Mouse (Mus musculus) layer of hippocampus, adult 6 months (tissue): ENCODE data around the gene Gpx3. TPM values are rescaled to one million over a fixed set of nuclear protein-coding genes. Genes with fewer than 3 reads are reported as not detected.

Experiments used
- long read RNA-seq, 2 experiments: library from polyadenylated mRNA; unstranded; transcript quantifications; one replicate each; pipeline ENCODE4 v2.0.0; 2019 to 2020
- polyA plus RNA-seq: library from polyadenylated mRNA; unstranded; fragments of <200 nt; fragmentation: Nextera tagmentation; gene quantifications from 2 replicates; pipeline ENCODE4 v1.2.3, GENCODE M21; 2021

Gene Gpx3
- polyA plus RNA-seq: 12.6 and 23.7 TPM in 2 replicates
- long read RNA-seq, experiment 1, partial matches to known transcripts: 0 of 4 reads
- long read RNA-seq, experiment 1, other reads (novel, unspliced or antisense): 0 of 4 reads
- long read RNA-seq, experiment 2, transcript Gpx3-201 (5 exons, 1,594 nt): major isoform, 52 of 55 reads
- long read RNA-seq, experiment 2, partial matches to known transcripts: 1 of 55 reads
- long read RNA-seq, experiment 2, other reads (novel, unspliced or antisense): 1 of 55 reads

DNA sequence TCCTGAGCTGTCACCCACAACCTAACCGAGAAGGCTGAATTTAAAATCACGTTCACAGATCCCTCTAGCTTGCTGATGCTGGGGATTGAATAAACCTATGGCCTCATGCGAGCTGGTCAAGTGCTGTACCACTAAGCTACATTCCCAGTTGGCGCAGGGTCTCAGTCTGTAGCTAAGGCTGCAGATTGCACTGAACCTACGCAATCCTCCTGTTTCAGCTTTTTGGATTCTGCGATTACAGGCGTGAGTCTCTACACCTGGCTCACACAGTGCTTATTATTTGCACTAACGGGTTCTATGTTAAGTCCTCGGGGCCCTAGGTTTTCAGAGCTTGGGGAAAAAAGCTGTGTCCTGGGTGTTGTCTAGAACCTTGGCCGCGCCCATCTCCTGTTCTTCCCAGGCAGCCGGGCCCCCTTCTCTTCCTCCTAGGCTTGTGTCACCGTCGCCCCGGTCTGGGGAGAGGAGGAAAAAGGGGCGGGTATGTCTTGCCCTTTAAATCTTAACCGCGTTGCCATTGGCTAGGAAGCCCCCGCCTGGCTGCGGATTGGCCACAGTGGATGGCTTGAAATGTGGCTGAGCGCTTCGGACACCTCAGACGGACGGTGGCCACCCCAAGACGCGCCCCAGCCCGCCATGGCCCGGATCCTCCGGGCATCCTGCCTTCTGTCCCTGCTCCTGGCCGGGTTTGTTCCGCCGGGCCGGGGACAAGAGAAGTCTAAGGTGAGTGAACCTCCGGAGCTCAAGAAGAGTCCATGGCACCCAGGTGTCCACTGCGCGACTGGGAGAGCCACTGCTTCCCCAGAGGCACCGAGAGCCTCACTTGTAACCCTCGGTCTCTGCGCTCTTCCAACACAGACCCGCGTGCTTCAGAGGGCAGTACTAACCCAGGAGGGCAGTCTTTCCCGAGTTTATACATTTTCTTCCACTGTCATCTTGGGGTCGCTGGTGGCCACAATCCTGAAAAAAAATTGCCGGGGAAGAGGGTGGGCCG, at the start of gene Gpx3:
TSS of gene Gpx3 (plus strand) at position 121 of the 991 bp plus-strand sequence.

DNA sequence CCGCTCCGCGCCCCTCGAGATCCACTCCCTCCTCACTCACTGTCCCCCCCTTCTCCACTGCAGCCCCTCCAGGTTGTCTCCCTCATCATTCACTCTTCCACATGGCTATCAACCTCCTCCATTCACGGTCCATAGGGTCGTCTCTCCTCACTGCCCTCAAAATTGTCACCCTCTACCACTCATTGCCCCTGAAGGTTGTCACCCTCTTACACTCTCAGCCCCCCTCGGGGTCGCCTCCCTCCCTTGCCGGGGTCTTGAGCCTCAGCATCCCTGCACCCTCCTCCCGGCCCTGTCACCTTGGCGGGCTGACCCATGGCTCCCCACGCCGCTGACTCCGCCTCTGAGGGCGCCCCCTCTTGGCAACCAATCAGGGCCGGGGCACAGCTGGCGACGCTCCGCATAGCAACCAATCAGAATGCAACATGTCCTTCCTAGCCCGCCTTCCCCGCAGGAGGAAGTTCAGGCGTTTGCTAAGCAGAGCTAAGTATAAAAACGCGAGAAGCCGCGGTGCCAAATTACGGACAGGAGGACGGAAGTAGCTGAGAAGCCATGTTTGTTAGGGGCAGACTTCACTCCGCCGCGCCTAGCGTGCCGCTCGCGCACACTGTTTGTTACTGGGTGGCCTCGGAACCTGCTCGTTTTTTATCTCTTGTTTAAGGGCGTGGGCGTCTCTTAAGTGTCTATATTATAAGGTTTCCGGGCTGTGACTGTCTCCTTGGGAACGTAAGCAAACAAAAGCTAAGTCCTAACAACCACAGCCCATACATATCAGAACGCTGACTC, 41.8 kb upstream of the Gpx3 start, which contains the start of gene Lyrm7:
TSS of gene Lyrm7 (minus strand) at position 661 of the 783 bp plus-strand sequence.

DNA sequence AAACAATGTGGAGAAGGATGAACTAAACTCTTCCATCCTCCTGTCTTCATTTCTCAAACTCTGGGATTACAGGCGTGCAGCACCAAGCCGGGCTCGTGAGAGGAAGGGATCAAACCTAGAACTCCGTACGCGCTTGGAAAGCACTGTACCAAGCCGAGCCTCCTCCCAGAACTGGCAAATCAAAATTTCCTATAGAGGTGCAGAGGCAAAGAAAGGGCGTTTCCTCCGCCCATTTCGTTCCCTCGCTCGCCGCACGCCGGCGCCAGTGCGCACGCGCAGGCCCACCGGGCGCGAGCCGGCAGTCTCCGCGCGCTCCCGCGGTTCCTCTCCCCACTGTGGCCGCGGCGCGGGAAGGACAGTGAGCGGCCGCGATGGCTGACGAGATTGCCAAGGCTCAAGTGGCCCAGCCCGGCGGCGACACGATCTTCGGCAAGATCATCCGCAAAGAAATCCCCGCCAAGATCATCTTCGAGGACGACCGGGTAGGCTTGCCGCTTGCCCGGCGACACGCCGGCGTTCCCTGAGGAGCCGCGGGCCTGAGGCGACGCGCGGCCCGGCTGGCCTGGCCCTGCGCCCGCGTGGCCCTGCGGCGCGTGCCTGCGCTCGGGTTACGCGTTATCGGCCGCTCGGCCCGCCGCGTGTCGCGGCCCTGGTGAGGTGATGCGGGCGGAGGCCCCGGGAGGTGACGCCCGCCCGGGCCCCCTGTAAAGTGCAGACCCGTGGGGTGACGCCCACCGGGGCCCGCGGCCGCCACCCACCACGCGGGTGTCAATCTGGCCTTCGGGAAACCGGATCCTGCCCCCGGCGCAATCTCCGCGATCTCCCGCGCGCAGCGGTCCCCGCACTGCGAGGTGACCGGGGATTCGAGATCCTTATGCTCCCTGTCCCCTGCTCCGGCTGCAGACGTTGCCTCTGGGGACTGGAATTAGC, 35.9 kb upstream of the Gpx3 start, which contains the start of gene Hint1:
TSS of gene Hint1 (plus strand) at position 265 of the 930 bp plus-strand sequence.

Other genes starting within 250 kb of the Gpx3 start
- gene Cdc42se2, start 114.8 kb upstream of the Gpx3 start, polyA plus RNA-seq: 142 and 143 TPM in 2 replicates
- 9.3 and 9.5 TPM in 2 replicates for gene Lyrm7, start 41.5 kb upstream of the Gpx3 start, polyA plus RNA-seq
- gene Hint1, start 36.1 kb upstream of the Gpx3 start, polyA plus RNA-seq: 1,085 and 1,110 TPM in 2 replicates
- gene Tnip1, start 60.5 kb downstream of the Gpx3 start, polyA plus RNA-seq: 11.5 and 16.2 TPM in 2 replicates
- gene Anxa6, start 131.0 kb downstream of the Gpx3 start, polyA plus RNA-seq: 80.4 and 86.3 TPM in 2 replicates
- gene Ccdc69, start 175.7 kb downstream of the Gpx3 start, polyA plus RNA-seq: 0.52 and 0.99 TPM in 2 replicates
- gene Gm2a, start 195.7 kb downstream of the Gpx3 start, polyA plus RNA-seq: 85.0 and 106 TPM in 2 replicates
- gene Slc36a3, start 249.3 kb downstream of the Gpx3 start, polyA plus RNA-seq: not detected in 2 replicates